Mouse (Mus musculus) spleen, postnatal 0 days (tissue): Measurements from ENCODE around the gene Zfp830. TPM values are rescaled to one million over a fixed set of nuclear protein-coding genes. Genes with fewer than 3 reads are reported as not detected.

ENCODE experiments used
- polyA plus RNA-seq: library from polyadenylated mRNA; unstranded; fragments of >200 nt; fragmentation: Nextera tagmentation; extraction: Ambion mirVana; gene quantifications from 2 replicates; pipeline ENCODE4 v1.2.1, GENCODE M21; 2015

The Zfp830 gene
- polyA plus RNA-seq: 21.5 and 21.9 TPM in 2 replicates

DNA sequence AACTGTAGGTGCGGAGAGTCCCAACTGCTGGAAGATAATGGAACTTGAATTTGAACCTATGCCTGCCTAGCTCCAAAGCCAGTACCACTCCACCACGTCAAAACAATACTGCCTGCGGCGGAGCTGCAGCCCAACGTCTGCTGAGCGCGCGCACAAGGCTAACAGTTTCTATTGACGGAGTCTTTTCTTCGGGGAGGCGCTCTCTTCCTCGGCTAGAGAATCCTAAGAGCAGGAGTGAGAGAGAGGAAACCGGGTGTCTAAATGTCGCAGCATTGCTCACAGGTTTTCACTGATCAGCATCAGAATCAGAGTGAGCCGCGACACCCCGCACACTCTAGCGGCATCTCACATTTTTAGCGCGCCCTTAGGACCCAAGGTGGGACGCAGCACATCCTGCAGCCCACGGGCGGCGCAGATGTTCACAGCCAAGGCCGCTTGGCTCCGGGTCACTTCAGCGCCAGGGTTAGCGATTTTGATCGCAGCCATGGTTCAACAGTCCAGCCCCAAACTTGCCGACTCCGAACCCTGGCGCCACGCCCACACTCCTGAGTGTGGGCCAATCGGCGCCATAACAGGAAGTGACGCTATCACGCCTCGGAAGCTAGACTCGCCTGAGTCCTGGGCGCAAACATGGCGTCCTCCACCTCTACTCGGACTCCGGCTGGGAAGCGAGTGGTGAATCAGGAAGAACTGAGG is at the start of gene Zfp830, which contains the start of gene Cct6b:
Gene Zfp830, plus strand, starts transcription at position 604 of the 696 bp plus-strand sequence.
Gene Cct6b, minus strand, starts transcription at position 580 of the 696 bp plus-strand sequence.

DNA sequence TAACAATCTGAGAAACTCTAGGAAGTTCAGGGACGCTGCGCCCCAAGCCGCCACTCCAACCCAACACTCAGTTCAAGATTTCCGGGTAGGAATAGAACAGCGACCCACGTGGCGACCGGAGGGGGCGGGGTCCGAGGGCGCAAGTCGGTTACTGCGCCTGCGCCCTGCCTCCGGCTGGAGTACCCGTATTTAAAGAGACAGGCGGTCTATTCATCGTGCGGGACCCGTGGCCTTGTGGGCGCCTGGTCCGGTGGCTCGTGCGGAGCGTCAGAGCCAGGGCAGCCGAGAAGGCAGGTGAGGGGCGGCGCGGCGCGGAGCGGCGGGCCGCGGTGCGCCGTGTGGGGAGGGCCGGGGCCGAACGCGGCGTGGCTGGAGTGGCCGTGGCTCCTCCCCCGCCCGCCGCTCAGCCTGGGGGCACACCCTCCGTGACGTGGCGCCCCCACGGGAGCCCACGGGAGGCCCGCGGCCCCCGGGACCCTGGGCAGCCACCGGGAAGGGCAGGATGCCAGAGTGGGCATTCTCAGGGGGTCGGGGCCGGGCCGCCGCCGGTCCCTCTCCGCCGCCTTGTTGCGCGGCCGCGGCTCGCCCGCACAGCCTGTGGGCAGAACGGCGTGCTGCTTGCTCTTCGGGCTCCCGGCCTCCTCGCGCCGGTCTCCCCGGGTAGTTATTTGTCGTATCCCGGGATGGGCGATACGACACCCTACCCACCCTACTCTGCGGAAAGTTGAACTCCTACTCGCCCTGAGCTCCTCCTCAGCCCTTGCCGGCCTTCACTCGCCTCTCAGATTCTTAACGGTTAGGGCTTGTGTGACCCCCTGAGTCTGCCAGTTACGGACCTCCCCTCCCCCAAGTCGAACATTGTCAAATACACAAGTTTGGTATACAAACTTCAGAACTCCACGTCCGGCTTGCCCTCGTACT is 17.1 kb downstream of the Zfp830 start, which contains the start of gene Lig3:
Gene Lig3, plus strand, starts transcription at position 126 of the 921 bp plus-strand sequence.

Other genes with a start within 250 kb of the Zfp830 start
- 0.32 and 0.34 TPM in 2 replicates for gene Cct6b, start within 50 bp of the Zfp830 start, polyA plus RNA-seq
- gene Lig3, start 16.8 kb downstream of the Zfp830 start, polyA plus RNA-seq: 8.4 and 11.0 TPM in 2 replicates
- 18.9 and 21.0 TPM in 2 replicates for gene Rffl, start 106.9 kb downstream of the Zfp830 start, polyA plus RNA-seq
- 9.3 and 9.6 TPM in 2 replicates for gene Rad51d, start 126.3 kb downstream of the Zfp830 start, polyA plus RNA-seq
- 0.24 and 0.41 TPM in 2 replicates for gene Fndc8, start 127.8 kb downstream of the Zfp830 start, polyA plus RNA-seq
- 20.8 and 23.2 TPM in 2 replicates for gene Nle1, start 144.1 kb downstream of the Zfp830 start, polyA plus RNA-seq
- gene Unc45b, start 146.2 kb downstream of the Zfp830 start, polyA plus RNA-seq: 1.9 and 2.9 TPM in 2 replicates
- 4.6 and 6.4 TPM in 2 replicates for gene Slfn5, start 187.0 kb downstream of the Zfp830 start, polyA plus RNA-seq
- gene Slfn9, start 227.5 kb downstream of the Zfp830 start, polyA plus RNA-seq: 5.6 and 5.8 TPM in 2 replicates